Mouse (Mus musculus) layer of hippocampus, adult 2 months (tissue): Measurements from ENCODE around the gene Rabep1. TPM values are rescaled to one million over a fixed set of nuclear protein-coding genes. Genes with fewer than 3 reads are reported as not detected.

Source experiments
- DNase-seq, 2 experiments: peaks; one replicate each; pipeline ENCODE4 v3.0.0; 2022; ENCODE audit warnings: low spot score in 2 of 2
- H3K27ac ChIP-seq: fragments of 200-600 bp; 2 replicates; pipeline ENCODE4 v1.8.1; 2022
- H3K4me3 ChIP-seq: fragments of 200-600 bp; 2 replicates; pipeline ENCODE4 v1.8.1; 2022; ENCODE audit warnings: mild to moderate bottlenecking
- CTCF ChIP-seq: fragments of 200-600 bp; conservative IDR thresholded peaks from 2 replicates; pipeline ENCODE4 v1.8.1; 2022; ENCODE audit warnings: antibody characterized with exemption, mild to moderate bottlenecking, moderate library complexity
- total RNA-seq, 2 experiments: library from RNA; stranded (reverse); gene quantifications; 2 replicates each; pipeline ENCODE4 v1.2.3; 2021

The Rabep1 gene
- total RNA-seq, 2 experiments from 2014 or later = 122 to 124 TPM

DNA sequence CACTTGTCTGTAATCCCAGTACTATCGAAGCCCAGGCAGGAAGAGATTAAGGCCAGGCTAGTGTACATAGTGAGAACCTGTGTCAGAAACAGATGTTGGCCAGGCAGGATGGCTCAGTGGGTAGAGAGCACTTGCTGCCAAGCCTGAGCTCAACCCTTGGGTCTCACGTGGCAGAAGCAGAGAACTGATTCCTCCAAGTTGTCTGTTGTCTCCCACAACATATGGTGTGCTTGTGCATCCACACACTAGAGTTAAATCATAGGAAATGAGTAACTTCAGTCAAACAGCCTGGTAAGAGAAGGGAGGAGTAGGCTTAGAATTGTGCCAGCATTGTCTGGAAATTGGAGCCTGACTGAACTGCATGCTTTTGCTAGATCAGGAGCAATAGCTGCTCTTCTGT lies 130.6 kb downstream of the Rabep1 start:
- peak; percentile 25 to 61 for DNase-seq
- Histone ChIP-seq H3K27ac (peak overlapping the region; percentile 44; the same call in 1 of the 2 replicates), H3K4me3 (no peak overlapping the region)
- no peak for TF ChIP-seq CTCF

- Histone ChIP-seq H3K27ac (no peak overlapping the region), H3K4me3 (no peak overlapping the region)
- TF ChIP-seq CTCF = no peak
- DNase-seq = no peak
Observed at GRCm38 (mm10) chr11:70977293-70977692, 132.7 kb downstream of the Rabep1 start.

GRCm38 (mm10) chr11:70980232-70980631 lies 135.7 kb downstream of the Rabep1 start:
- Histone ChIP-seq H3K27ac (no peak overlapping the region), H3K4me3 (no peak overlapping the region)
- TF ChIP-seq CTCF = no peak
- no peak for DNase-seq

DNA sequence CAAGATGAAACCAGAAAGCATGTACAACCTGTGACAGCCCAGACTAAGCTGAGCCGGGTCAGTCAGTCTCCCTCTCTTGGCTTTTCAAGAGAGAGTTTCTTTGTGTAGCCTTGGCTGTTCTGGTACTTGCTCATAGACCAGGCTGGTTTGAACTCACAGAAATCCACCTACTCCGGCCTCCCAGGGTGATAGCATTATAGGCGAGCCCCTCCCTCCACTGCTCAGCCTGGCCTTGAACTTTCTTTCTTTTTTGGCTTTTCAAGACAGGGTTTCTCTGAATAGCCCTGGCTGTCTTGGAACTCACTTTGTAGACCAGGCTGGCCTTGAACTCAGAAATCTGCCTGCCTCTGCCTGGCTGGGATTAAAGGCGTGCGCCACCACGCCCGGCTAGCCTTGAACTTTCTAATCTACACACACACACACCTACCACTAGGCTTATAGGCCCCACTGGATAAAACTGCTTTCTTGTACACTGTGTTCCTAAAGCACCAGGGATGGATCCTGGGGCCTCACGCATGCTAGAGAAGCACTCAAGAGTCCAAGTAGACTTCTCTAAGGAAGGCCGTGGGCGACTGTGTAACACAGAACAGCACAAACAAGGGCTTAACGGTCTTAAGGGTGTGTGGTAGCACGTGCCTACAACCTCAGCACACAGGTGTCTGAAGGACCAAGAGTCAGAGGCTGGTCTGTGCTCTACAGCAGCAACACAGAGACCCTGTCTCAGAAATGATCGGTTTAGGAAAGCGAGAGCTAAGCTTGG lies 136.4 kb downstream of the Rabep1 start:
- Histone ChIP-seq H3K4me3 (no peak overlapping the region), H3K27ac (no peak overlapping the region)
- DNase-seq = no peak
- no peak for TF ChIP-seq CTCF

DNA sequence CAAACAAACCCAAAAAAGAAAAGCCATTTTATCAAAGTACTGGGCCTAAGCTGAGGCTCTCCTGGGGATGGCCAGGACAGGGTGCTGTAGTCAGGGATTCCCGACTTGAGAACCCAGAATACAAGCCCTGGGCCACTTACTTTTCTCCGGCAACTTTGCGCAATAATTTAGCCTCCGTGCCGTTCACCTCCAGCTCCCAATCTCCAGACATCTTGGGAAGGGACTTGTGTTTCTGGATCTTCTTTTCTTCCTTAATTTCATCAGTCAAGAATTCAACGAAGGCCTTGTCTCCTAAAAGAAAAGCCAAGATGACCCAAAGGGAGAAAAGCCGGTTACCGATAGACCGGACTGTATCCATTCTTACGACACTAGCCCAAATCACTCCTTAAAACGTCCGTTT lies 137.5 kb downstream of the Rabep1 start:
- no peak for DNase-seq
- peak overlapping the region; percentile 94; the same call in 1 of the 2 replicates for H3K27ac ChIP-seq
- peak overlapping the region; percentile 94 for H3K4me3 ChIP-seq
- no peak for TF ChIP-seq CTCF

- DNase-seq = peak; percentile 91 to 97
- peak within 1 kb of the TSS; percentile 94 for H3K27ac ChIP-seq
- TF ChIP-seq CTCF = peak; percentile 96
- peak within 1 kb of the TSS; percentile 94 for H3K4me3 ChIP-seq
Observed at GRCm38 (mm10) chr11:70982557-70983228, 138.1 kb downstream of the Rabep1 start, which contains the start of gene C1qbp. Gene C1qbp, minus strand, starts transcription at chr11:70983026.

Other genes starting within 250 kb of the Rabep1 start
- under 1 TPM; 0.47 to 0.72 TPM for gene 4930544D05Rik, start 228.9 kb upstream of the Rabep1 start, total RNA-seq
- gene Chrne, start 225.6 kb upstream of the Rabep1 start, total RNA-seq = not detected
- not detected for gene Gp1ba, start 205.7 kb upstream of the Rabep1 start, total RNA-seq
- gene Rnf167, start 197.5 kb upstream of the Rabep1 start, total RNA-seq = 10 to 100 TPM; 88.8 to 99.4 TPM
- gene Slc25a11, start 197.3 kb upstream of the Rabep1 start, total RNA-seq = 100 to 1,000 TPM; 115 to 123 TPM
- gene Pfn1, start 190.1 kb upstream of the Rabep1 start, total RNA-seq = 100 to 1,000 TPM; 333 to 349 TPM
- gene Eno3, start 187.6 kb upstream of the Rabep1 start, total RNA-seq = 1 to 10 TPM; 6.6 to 7.9 TPM
- gene Spag7, start 175.4 kb upstream of the Rabep1 start, total RNA-seq = 10 to 100 TPM; 50.8 to 54.7 TPM
- 100 to 1,000 TPM; 387 to 403 TPM for gene Camta2, start 156.7 kb upstream of the Rabep1 start, total RNA-seq
- gene Inca1, start 144.6 kb upstream of the Rabep1 start, total RNA-seq = 1 to 10 TPM; 2.9 to 5.0 TPM
- 10 to 100 TPM; 76.5 to 89.8 TPM for gene Kif1c, start 144.2 kb upstream of the Rabep1 start, total RNA-seq
- gene Zfp3, start 80.6 kb upstream of the Rabep1 start, total RNA-seq = 10 to 100 TPM; 23.8 TPM
- not detected for gene Scimp, start 32.2 kb upstream of the Rabep1 start, total RNA-seq
- gene Nup88, start 125.2 kb downstream of the Rabep1 start, total RNA-seq = 10 to 100 TPM; 53.3 to 57.7 TPM
- gene Rpain, start 125.4 kb downstream of the Rabep1 start, total RNA-seq = 10 to 100 TPM; 35.3 to 36.1 TPM
- gene C1qbp, start 138.2 kb downstream of the Rabep1 start, total RNA-seq = 10 to 100 TPM; 97.1 to 99.5 TPM
- 10 to 100 TPM; 66.7 to 78.8 TPM for gene Dhx33, start 159.7 kb downstream of the Rabep1 start, total RNA-seq
- gene Mis12, start 174.8 kb downstream of the Rabep1 start, total RNA-seq = 10 to 100 TPM; 13.7 to 15.5 TPM
- 10 to 100 TPM; 22.6 to 25.5 TPM for gene Derl2, start 175.1 kb downstream of the Rabep1 start, total RNA-seq
- 100 to 1,000 TPM; 188 to 197 TPM for gene 6330403K07Rik, start 188.7 kb downstream of the Rabep1 start, total RNA-seq